Mouse (Mus musculus) hematopoietic stem cell, adult 5-6 weeks (primary cell): Measurements from ENCODE around the gene Hdac4. TPM values are rescaled to one million over a fixed set of nuclear protein-coding genes. Genes with fewer than 3 reads are reported as not detected.

ENCODE experiments used
- ATAC-seq, 2 experiments: fragments of 125-278 bp in 1 of 2; replicated peaks in 1 of 2; 2 replicates each; pipeline ENCODE4 v1.8.0; 2016 to 2017; ENCODE audit warnings: inconsistent platforms in 2 of 2, mild to moderate bottlenecking in 2 of 2, moderate number of reproducible peaks in 2 of 2, low read depth in 1 of 2, moderate TSS enrichment in 1 of 2; ENCODE audit not compliant: low FRiP score in 2 of 2, poor library complexity in 2 of 2, severe bottlenecking in 2 of 2, insufficient read depth in 1 of 2, low TSS enrichment in 1 of 2
- total RNA-seq: library from RNA; stranded (forward); fragments of 172-1452, 232-1000 nt; gene quantifications from 2 replicates; pipeline ENCODE4 v1.2.3, GENCODE M21; 2017

The Hdac4 gene
- total RNA-seq, 1 experiment from 2014 or later: 17.6 TPM

- no peak for ATAC-seq
These were observed 209.7 kb downstream of the Hdac4 start for GRCm38 (mm10) chr1:91985783-91986182.

DNA sequence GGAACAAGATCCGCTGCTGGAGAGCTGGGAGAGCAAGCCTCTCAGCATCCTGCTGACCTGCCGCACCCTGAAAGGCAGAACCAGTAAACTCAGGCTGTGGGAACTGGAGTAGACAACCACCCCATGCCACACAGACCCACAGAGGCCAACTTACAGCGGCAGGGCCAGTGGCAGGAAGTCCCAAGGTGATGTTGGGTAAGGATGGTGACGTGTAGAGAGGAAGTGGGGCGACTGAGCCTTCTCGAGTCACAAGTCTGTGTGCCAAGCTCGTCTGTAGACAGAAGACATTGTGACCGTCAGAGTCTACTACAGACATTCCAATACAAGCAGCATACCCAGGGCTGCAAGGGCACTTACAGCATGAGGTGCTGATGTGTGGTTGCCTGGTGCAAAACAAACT, 211.0 kb downstream of the Hdac4 start:
- ATAC-seq: peak; percentile 50 to 74; a peak in 3 of 4 replicates

DNA sequence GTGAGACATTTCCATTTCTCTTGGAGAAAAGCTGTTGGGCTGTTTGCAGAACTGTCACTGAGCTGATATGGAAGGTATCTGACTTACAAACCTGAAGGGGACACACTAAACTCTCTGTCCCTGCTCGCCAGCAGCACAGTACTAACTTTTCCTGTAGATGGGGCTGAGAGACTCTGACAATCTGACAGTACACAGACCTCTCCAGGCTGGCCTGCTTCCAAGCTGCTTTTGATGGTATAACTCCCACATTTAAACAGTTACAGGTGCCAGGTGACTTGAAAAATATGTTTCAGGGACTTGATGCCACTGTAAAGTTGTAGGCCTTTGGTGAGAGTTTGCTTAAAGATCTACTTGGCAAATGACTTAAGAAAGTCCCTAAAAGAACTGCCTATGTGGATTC, 214.1 kb downstream of the Hdac4 start:
- no peak for ATAC-seq

GRCm38 (mm10) chr1:91978443-91978842, 217.1 kb downstream of the Hdac4 start:
- ATAC-seq: no peak

DNA sequence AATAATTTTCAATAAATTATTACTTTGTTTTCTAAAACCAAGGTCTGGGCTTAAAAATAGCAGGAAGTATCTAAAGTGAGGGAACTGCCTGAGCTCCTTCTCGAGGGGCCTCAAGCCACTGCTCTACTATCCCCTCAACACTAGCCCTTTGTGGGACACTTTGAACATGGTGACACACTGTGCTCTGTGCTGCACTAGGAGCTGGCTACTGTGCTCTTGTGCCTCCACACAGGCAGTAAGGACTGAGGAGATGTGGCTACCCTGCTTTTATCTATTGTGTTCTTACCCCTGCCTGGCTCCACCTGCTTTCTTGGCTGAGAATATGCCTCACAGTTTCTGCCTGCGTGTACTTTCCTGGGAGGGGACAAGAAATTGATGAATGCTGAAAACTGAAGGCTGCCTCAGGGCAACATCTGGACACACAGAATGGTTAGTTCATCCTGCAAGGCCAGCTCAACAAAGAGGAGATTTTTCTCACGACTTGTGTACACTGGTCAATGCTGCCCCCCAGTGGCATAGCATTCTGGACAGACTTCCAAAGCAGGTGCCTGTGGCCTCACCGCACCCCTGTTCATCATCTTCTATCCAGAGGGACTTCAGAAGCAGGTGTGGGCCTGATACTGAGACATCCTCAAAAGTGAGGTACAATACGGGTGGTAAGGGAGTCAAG, 226.7 kb downstream of the Hdac4 start:
- ATAC-seq: peak in 1 of 2 experiments; percentile 58; a peak in 1 of 4 replicates

DNA sequence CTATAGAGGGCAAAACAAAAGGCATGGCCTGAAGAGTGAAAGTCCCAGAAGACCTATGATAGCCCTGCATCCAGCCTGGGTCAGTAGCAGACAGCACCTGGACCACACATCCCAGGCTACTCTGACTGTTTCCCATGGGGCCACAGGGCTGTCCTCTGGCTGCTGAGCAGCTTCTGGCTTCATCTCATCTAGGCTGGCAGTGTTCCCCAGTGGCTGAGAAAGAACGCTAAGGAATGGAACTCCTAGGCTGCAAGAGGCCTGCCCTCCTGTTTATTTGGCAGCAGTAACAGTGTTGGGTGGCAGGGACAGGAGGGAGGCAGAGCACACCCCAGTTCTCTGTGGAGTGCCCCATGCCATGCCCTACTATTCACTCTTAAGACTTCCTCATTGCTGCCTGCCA, 228.5 kb downstream of the Hdac4 start:
- ATAC-seq: no peak

- ATAC-seq: no peak
These were observed 230.8 kb downstream of the Hdac4 start for GRCm38 (mm10) chr1:91964486-91965335.

- peak; percentile 65 to 75; a peak in 3 of 4 replicates for ATAC-seq
These were observed 233.2 kb downstream of the Hdac4 start for GRCm38 (mm10) chr1:91962256-91962655.

GRCm38 (mm10) chr1:91961231-91961630, 234.3 kb downstream of the Hdac4 start:
- no peak for ATAC-seq

DNA sequence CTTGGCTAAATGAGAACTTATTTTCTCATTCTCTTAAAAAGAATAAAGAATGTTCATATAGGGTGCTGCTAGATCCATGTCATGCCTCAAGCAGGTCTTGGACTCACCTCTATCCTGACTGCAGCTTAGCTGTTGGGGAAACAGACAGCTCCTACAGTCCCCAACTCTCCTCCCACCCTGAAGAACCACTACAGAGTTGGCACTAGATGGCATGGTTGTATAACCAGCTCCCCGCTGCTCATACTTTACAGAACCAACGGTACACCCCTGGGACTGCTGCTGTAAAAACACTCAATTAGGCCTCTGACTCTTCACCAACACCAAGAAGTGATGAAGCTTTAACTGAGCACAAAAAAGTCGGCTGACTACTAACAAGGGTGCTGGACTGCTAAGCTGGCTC, 235.6 kb downstream of the Hdac4 start:
- ATAC-seq: no peak; a peak in 1 of 4 replicates

- no peak for ATAC-seq
These were observed 236.5 kb downstream of the Hdac4 start for GRCm38 (mm10) chr1:91959044-91959443.

GRCm38 (mm10) chr1:91956229-91956628, 239.3 kb downstream of the Hdac4 start:
- no peak for ATAC-seq

DNA sequence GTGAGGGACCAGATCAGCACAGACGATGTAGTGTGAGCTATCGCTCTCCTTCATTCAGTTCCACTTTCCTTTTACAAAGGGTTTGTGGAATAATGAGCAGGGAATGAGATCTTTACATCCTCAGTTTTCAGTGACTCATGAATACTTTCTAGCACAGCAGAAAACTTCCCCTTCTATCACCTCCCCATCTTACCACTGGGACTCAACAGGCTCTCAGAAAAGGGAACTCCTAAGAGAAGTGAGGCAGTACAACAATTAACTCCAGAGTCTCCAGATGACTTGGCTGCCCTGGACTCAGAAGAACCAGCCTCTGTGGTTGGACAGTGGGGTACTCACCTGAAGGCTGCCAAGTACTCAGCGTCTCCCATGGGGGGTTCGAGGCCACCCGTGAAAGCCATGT, 240.5 kb downstream of the Hdac4 start:
- ATAC-seq: peak; percentile 70 to 72

DNA sequence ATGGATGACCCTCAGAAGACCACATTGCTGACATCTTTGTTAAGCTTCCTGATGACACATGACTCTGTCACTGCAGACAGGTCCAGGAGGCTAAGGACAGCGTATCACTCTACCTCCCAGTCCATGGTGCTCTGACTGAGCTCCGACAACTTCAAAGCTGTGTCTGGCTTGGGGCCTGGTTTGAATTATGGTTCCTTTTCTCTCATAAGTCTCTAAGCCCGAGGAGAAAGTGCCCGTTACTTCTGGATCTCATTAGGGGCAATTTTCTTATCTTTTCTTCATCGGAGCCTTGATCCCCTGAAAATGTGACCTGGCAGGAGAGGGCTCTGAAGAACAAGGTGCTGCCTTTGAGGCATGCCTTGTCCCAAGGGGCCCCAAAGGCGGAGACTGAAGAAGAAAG, 242.6 kb downstream of the Hdac4 start:
- no peak for ATAC-seq

GRCm38 (mm10) chr1:91947441-91947840, 248.1 kb downstream of the Hdac4 start:
- no peak for ATAC-seq

DNA sequence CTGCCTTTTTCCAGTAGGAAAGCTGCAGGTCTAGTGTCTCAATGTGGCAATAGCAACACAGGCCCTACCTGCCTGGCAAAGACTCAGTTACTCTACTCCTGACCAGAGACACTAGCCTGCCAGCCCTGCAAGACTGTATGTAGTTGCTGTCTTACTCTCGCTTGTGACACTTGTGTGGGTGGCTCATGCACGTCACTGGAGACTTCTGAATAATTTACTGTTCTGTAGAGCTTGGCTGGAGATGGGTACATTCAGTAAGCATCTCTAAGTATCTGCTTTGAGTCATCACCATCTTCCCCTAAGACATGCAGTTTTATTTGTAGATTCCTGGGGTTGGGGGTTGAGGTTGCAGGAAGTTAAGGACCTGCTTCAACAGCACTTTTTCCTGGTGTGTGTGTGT, 252.9 kb downstream of the Hdac4 start:
- ATAC-seq: no peak

- no peak for ATAC-seq
These were observed 253.5 kb downstream of the Hdac4 start for GRCm38 (mm10) chr1:91942031-91942430.

DNA sequence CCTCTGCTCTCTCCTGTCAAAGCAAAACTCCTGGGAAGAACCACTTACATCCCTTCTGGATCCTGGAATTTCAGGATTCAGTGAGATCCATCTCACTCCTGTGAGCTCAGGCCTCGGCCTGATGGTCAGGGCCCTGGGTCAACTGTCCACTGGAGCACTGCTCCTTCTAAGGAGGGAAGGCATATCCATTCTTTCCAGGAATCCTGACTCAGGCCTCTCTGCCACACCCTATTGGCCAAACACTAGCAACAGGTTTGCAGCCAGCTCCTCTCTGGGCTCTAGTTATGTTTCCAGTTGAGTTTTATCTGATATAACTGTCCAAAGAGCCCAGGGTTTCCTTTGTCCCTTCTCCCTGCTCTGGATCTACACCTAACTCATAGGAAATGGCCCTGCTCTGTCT, 254.4 kb downstream of the Hdac4 start:
- ATAC-seq: no peak

- no peak for ATAC-seq
These were observed 260.3 kb downstream of the Hdac4 start for GRCm38 (mm10) chr1:91935171-91935570.
